Mouse (Mus musculus): ENCODE measurements around the gene Dact3. TPM values are rescaled to one million over a fixed set of nuclear protein-coding genes. Genes with fewer than 3 reads are reported as not detected.

Dact3 gene
- polyA plus RNA-seq, 1 experiment, result 19.2 TPM

DNA sequence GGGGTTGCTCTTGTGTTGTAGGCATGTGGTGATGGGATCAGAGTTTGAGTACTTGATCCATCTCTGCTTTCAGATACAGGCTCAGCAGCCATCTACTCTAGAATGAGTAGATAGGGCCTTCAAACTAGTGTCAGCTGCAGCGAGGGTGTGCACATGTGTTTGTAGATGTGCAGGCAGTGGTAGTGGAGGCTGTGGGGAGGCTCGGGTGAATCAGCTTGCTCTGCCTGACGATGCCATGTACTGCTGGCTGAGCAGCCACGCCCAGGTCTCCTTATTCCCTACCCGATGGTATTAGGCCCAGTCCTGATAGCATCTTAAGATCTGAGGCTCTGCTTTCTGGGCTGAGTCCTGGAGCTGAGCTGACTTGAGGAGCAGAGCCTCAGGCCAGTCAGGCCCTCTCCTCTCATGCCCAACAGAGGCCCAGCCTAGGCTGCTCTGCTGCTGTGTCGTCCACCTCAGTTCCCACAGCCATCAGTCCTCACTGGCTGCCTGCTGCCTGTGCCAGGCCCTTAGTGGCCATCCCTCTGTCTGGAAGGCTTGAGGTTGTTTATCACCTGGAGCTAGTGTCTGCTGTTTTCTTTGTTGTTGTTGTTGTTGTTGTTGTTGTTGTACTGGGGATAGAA is 36.2 kb upstream of the Dact3 start:
- H3K27ac ChIP-seq (ENCODE audit: insufficient read depth, low read length), result no peak overlapping the region
- H3K9me3 ChIP-seq (replicated peaks; ENCODE audit: control insufficient read depth, insufficient read depth, low read length, poor library complexity, severe bottlenecking), result no peaks in the 10 kb centered on the region
- no peak overlapping the region for H3K4me3 ChIP-seq (ENCODE audit: low read depth, low read length)
- TF ChIP-seq EP300 (IDR thresholded peaks at IDR 0.05; ENCODE audit: insufficient read depth, low read depth, low read length) (no peak), POLR2A (IDR thresholded peaks at IDR 0.05; ENCODE audit: insufficient read depth, low read length) (no peak), CTCF (IDR thresholded peaks at IDR 0.05; ENCODE audit: low read depth, low read length) (no peak)
- peaks cover 11% of the 10 kb centered on the region for H3K36me3 ChIP-seq (ENCODE audit: control insufficient read depth, insufficient read depth, low read length, poor library complexity, severe bottlenecking)
- no peak overlapping the region for H3K9ac ChIP-seq (ENCODE audit: low read depth, poor library complexity, severe bottlenecking)
- H3K27me3 ChIP-seq (ENCODE audit: control insufficient read depth, insufficient read depth, low read length, poor library complexity, severe bottlenecking), result no peaks in the 10 kb centered on the region
- H3K4me1 ChIP-seq (ENCODE audit: control insufficient read depth, insufficient read depth, low read length), result no peaks in the 10 kb centered on the region

- Histone ChIP-seq H3K4me1 (ENCODE audit: control insufficient read depth, insufficient read depth, low read length) (peaks cover 2% of the 10 kb centered on the region), H3K9ac (ENCODE audit: low read depth, poor library complexity, severe bottlenecking) (no peak overlapping the region), H3K27ac (ENCODE audit: insufficient read depth, low read length) (no peak overlapping the region), H3K36me3 (ENCODE audit: control insufficient read depth, insufficient read depth, low read length, poor library complexity, severe bottlenecking) (peaks cover 11% of the 10 kb centered on the region), H3K9me3 (replicated peaks; ENCODE audit: control insufficient read depth, insufficient read depth, low read length, poor library complexity, severe bottlenecking) (no peaks in the 10 kb centered on the region), H3K27me3 (ENCODE audit: control insufficient read depth, insufficient read depth, low read length, poor library complexity, severe bottlenecking) (no peaks in the 10 kb centered on the region), H3K4me3 (ENCODE audit: low read depth, low read length) (no peak overlapping the region)
- no peak for TF ChIP-seq CTCF (IDR thresholded peaks at IDR 0.05; ENCODE audit: low read depth, low read length)
- TF ChIP-seq EP300 (IDR thresholded peaks at IDR 0.05; ENCODE audit: insufficient read depth, low read depth, low read length), result no peak
- no peak for TF ChIP-seq POLR2A (IDR thresholded peaks at IDR 0.05; ENCODE audit: insufficient read depth, low read length)
Measured at GRCm38 (mm10) chr7:16839427-16840108, 35.5 kb upstream of the Dact3 start.

- Histone ChIP-seq H3K36me3 (ENCODE audit: control insufficient read depth, insufficient read depth, low read length, poor library complexity, severe bottlenecking) (peaks cover 11% of the 10 kb centered on the region), H3K27ac (ENCODE audit: insufficient read depth, low read length) (no peak overlapping the region), H3K9ac (ENCODE audit: low read depth, poor library complexity, severe bottlenecking) (no peak overlapping the region), H3K4me3 (ENCODE audit: low read depth, low read length) (no peak overlapping the region), H3K4me1 (ENCODE audit: control insufficient read depth, insufficient read depth, low read length) (peaks cover 2% of the 10 kb centered on the region), H3K9me3 (replicated peaks; ENCODE audit: control insufficient read depth, insufficient read depth, low read length, poor library complexity, severe bottlenecking) (no peaks in the 10 kb centered on the region), H3K27me3 (ENCODE audit: control insufficient read depth, insufficient read depth, low read length, poor library complexity, severe bottlenecking) (no peaks in the 10 kb centered on the region)
- no peak for TF ChIP-seq POLR2A (IDR thresholded peaks at IDR 0.05; ENCODE audit: insufficient read depth, low read length)
- no peak for TF ChIP-seq CTCF (IDR thresholded peaks at IDR 0.05; ENCODE audit: low read depth, low read length)
- TF ChIP-seq EP300 (IDR thresholded peaks at IDR 0.05; ENCODE audit: insufficient read depth, low read depth, low read length), result no peak
Measured at GRCm38 (mm10) chr7:16840109-16840491, 35.0 kb upstream of the Dact3 start.

DNA sequence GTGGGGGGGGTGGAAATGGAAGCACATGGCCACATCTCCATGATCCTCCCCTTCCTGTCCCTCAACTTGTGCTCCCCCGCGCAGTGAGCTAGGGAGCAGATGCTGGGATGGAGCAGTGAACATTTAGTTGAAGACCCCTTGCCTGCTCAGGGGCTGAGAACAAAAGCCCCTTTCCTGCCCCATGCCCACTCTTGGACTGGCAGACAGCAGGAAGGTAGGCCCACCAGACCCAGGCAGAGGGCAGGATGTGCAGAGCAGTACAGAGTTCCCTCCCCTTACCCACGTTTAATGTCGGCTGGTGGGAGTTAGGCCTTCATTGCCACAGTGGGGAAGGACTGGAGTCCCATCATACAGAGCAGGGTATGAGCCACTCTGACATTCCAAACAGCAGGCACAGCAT is 34.0 kb upstream of the Dact3 start:
- no peak for TF ChIP-seq EP300 (IDR thresholded peaks at IDR 0.05; ENCODE audit: insufficient read depth, low read depth, low read length)
- no peak for TF ChIP-seq CTCF (IDR thresholded peaks at IDR 0.05; ENCODE audit: low read depth, low read length)
- no peak for TF ChIP-seq POLR2A (IDR thresholded peaks at IDR 0.05; ENCODE audit: insufficient read depth, low read length)
- Histone ChIP-seq H3K27me3 (ENCODE audit: control insufficient read depth, insufficient read depth, low read length, poor library complexity, severe bottlenecking) (no peaks in the 10 kb centered on the region), H3K9me3 (replicated peaks; ENCODE audit: control insufficient read depth, insufficient read depth, low read length, poor library complexity, severe bottlenecking) (no peaks in the 10 kb centered on the region), H3K4me3 (ENCODE audit: low read depth, low read length) (no peak overlapping the region), H3K27ac (ENCODE audit: insufficient read depth, low read length) (no peak overlapping the region), H3K36me3 (ENCODE audit: control insufficient read depth, insufficient read depth, low read length, poor library complexity, severe bottlenecking) (peaks cover 11% of the 10 kb centered on the region), H3K4me1 (ENCODE audit: control insufficient read depth, insufficient read depth, low read length) (peaks cover 2% of the 10 kb centered on the region), H3K9ac (ENCODE audit: low read depth, poor library complexity, severe bottlenecking) (no peak overlapping the region)

DNA sequence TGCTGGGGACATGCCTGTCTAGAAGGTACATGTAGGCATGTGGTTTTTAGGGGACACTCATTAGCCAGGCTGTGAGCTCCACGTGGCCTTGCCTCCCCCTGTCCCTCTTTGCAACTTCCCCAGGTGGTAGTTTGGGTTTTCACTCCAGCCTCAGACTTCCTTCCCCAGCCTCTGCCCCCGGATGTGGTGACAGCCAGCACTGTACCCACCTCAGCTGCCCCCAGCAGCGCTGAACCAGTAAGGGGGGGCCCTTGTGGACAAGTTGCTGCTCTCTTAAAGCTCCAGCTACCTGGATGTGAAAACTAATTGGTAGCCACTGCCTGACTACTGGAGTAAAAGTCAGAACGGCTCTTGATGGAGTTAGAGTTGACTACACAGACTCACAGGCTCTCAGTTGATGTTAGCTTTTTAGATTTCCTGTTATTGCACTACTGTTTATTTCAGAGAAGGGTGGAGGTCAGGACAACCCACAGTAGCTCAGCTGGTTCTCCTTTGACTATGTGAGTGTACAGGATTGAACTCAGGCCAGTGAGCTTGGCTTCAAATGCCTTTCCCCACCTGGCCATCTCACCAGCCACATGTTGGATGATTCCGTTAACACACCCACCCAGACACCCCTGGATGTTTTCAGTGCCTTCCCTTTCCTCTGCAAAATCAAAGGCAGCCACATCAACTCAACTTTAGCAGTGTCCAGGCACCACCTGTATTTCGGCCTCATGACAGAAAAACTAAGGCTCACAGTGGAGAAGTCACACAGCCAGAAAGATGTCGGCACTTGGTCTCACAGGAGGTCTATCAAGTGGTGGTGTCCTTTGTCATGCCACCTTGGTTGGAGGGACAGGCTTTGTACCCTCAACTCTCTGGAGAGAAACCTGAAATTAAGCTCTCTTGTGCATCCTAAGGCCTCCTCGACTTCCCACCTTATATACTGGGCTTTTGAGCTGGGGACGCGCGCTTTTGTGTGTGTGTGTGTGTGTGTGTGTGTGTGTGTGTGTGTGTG is 33.3 kb upstream of the Dact3 start:
- Histone ChIP-seq H3K4me1 (ENCODE audit: control insufficient read depth, insufficient read depth, low read length) (peaks cover 2% of the 10 kb centered on the region), H3K9ac (ENCODE audit: low read depth, poor library complexity, severe bottlenecking) (no peak overlapping the region), H3K36me3 (ENCODE audit: control insufficient read depth, insufficient read depth, low read length, poor library complexity, severe bottlenecking) (peaks cover 11% of the 10 kb centered on the region), H3K9me3 (replicated peaks; ENCODE audit: control insufficient read depth, insufficient read depth, low read length, poor library complexity, severe bottlenecking) (no peaks in the 10 kb centered on the region), H3K4me3 (ENCODE audit: low read depth, low read length) (no peak overlapping the region; the same call in 1 of the 2 replicates), H3K27ac (ENCODE audit: insufficient read depth, low read length) (no peak overlapping the region), H3K27me3 (ENCODE audit: control insufficient read depth, insufficient read depth, low read length, poor library complexity, severe bottlenecking) (no peaks in the 10 kb centered on the region)
- TF ChIP-seq EP300 (IDR thresholded peaks at IDR 0.05; ENCODE audit: insufficient read depth, low read depth, low read length), result no peak
- no peak for TF ChIP-seq CTCF (IDR thresholded peaks at IDR 0.05; ENCODE audit: low read depth, low read length)
- TF ChIP-seq POLR2A (IDR thresholded peaks at IDR 0.05; ENCODE audit: insufficient read depth, low read length), result no peak
